Mouse (Mus musculus) cerebellum, adult 2 months (tissue): Measurements from ENCODE around the gene Pitpnm2.

Experiments
- CTCF ChIP-seq: fragments of 200-500 bp; IDR thresholded peaks from 2 replicates; pipeline ENCODE4 v1.5.1; 2011; ENCODE audit warnings: low read depth, mild to moderate bottlenecking, control low read depth, low read length, moderate library complexity, borderline replicate concordance; ENCODE audit not compliant: insufficient read depth
- POLR2A ChIP-seq: fragments of 200-500 bp; IDR thresholded peaks from 2 replicates; pipeline ENCODE4 v1.6.1; 2011; ENCODE audit warnings: low read length, control low read depth, borderline replicate concordance; ENCODE audit not compliant: insufficient read depth

GRCm38 (mm10) chr5:124218986-124219385, 30.6 kb downstream of the Pitpnm2 start:
- TF ChIP-seq POLR2A (no peak), CTCF (no peak)
